In genomic region chr6:83821856-83822255, GRCm38 (mm10) we compare ENCODE assay signal across 25 mouse cellular contexts. TPM values are rescaled to one million over a fixed set of nuclear protein-coding genes. Genes with fewer than 3 reads are reported as not detected.
DNase-seq lines count a peak whose midpoint lies in the region; ATAC-seq and TF ChIP-seq lines count a peak whose summit lies in the region.
"Had no signal": no experiment of that assay in that cellular context is flagged by ENCODE, and none has a peak within 500 bp of the region (broad histone marks: within the 10 kb centered on the region; RNA-seq: fewer than 3 reads in every experiment).

No protein-coding gene starts in this region.

- peaks cover 22% of the 10 kb centered on the region for H3K4me1 ChIP-seq in forebrain, embryonic 16.5 days (replicated peaks; ENCODE audit: control insufficient read depth, insufficient read depth, low read length)
- peaks cover 21% of the 10 kb centered on the region for H3K4me1 ChIP-seq in forebrain, embryonic 10.5 days
- H3K4me1 ChIP-seq in hindbrain, embryonic 14.5 days (replicated peaks; ENCODE audit: control insufficient read depth, insufficient read depth, low read length): no peaks in the 10 kb centered on the region; the same call in 1 of the 2 replicates
- peaks cover 2% of the 10 kb centered on the region; the same call in 1 of the 2 replicates for H3K4me1 ChIP-seq in hindbrain, embryonic 12.5 days
- no peaks in the 10 kb centered on the region for H3K4me1 ChIP-seq in midbrain, postnatal 0 days (ENCODE audit: insufficient read depth, low read length)
- H3K4me1 ChIP-seq in midbrain, embryonic 16.5 days (ENCODE audit: control insufficient read depth, insufficient read depth, low read length): 0 out of 2 replicates have a peak, but pooled peaks cover 4% of the 10 kb centered on the region

- no peak overlapping the region for H3K9ac ChIP-seq in forebrain, embryonic 16.5 days (replicated peaks; ENCODE audit: low read depth, low read length)
- H3K9ac ChIP-seq in hindbrain, embryonic 14.5 days: no peak overlapping the region
- no peak overlapping the region for H3K9ac ChIP-seq in hindbrain, embryonic 12.5 days
- no peak overlapping the region for H3K9ac ChIP-seq in midbrain, postnatal 0 days (replicated peaks; ENCODE audit: low read length, poor library complexity, severe bottlenecking)
- H3K9ac ChIP-seq in midbrain, embryonic 16.5 days (ENCODE audit: low read depth, low read length): no peak overlapping the region
- H3K9ac ChIP-seq: embryonic facial prominence, embryonic 12.5 days; hindbrain, embryonic 15.5 days had no signal

- peaks cover 2% of the 10 kb centered on the region; the same call in 1 of the 2 replicates for H3K9me3 ChIP-seq in forebrain, embryonic 16.5 days (ENCODE audit: control insufficient read depth, low read length)
- H3K9me3 ChIP-seq in forebrain, embryonic 10.5 days: no peaks in the 10 kb centered on the region
- 0 out of 2 replicates have a peak, but pooled peaks cover 6% of the 10 kb centered on the region for H3K9me3 ChIP-seq in hindbrain, embryonic 14.5 days (ENCODE audit: control insufficient read depth, low read length)
- no peaks in the 10 kb centered on the region for H3K9me3 ChIP-seq in hindbrain, embryonic 12.5 days (replicated peaks)
- no peaks in the 10 kb centered on the region for H3K9me3 ChIP-seq in midbrain, postnatal 0 days (ENCODE audit: low read length)
- H3K9me3 ChIP-seq in midbrain, embryonic 16.5 days (replicated peaks; ENCODE audit: control insufficient read depth, low read length, poor library complexity, severe bottlenecking): no peaks in the 10 kb centered on the region
- H3K9me3 ChIP-seq: embryonic facial prominence, embryonic 12.5 days; hindbrain, embryonic 15.5 days had no signal

- H3K27ac ChIP-seq in forebrain, embryonic 16.5 days (ENCODE audit: low read length): peak overlapping the region; percentile 4; the same call in 1 of the 2 replicates
- H3K27ac ChIP-seq in forebrain, embryonic 10.5 days: no peak overlapping the region
- no peak overlapping the region for H3K27ac ChIP-seq in hindbrain, embryonic 14.5 days
- H3K27ac ChIP-seq in hindbrain, embryonic 12.5 days: no peak overlapping the region
- no peak overlapping the region for H3K27ac ChIP-seq in midbrain, postnatal 0 days (ENCODE audit: low read depth, low read length)
- H3K27ac ChIP-seq in midbrain, embryonic 16.5 days (ENCODE audit: low read length): no peak overlapping the region
- H3K27ac ChIP-seq: embryonic facial prominence, embryonic 12.5 days; heart, adult 2 months; hindbrain, embryonic 15.5 days had no signal

- H3K4me3 ChIP-seq in forebrain, embryonic 16.5 days (replicated peaks; ENCODE audit: low read length): no peak overlapping the region
- H3K4me3 ChIP-seq in forebrain, embryonic 10.5 days: no peak overlapping the region
- H3K4me3 ChIP-seq in hindbrain, embryonic 14.5 days (replicated peaks; ENCODE audit: low read length): no peak overlapping the region
- H3K4me3 ChIP-seq in hindbrain, embryonic 12.5 days: no peak overlapping the region
- H3K4me3 ChIP-seq in midbrain, postnatal 0 days (ENCODE audit: low read depth, low read length): no peak overlapping the region
- H3K4me3 ChIP-seq in midbrain, embryonic 16.5 days (ENCODE audit: low read depth, low read length): no peak overlapping the region
- H3K4me3 ChIP-seq: embryonic facial prominence, embryonic 12.5 days; heart, adult 2 months; hindbrain, embryonic 15.5 days had no signal

- ATAC-seq in forebrain, embryonic 16.5 days: peak; percentile 31; the same call in 1 of the 2 replicates
- ATAC-seq in hindbrain, embryonic 14.5 days (ENCODE audit: low FRiP score): no peak
- ATAC-seq in hindbrain, embryonic 12.5 days (ENCODE audit: low FRiP score): no peak
- ATAC-seq in midbrain, postnatal 0 days (ENCODE audit: low FRiP score): no peak
- no peak for ATAC-seq in midbrain, embryonic 16.5 days
- ATAC-seq: inflammation-experienced regulatory T-cells, adult 6 months; intestine, postnatal 0 days had no signal

- no peaks in the 10 kb centered on the region for H3K36me3 ChIP-seq in forebrain, embryonic 16.5 days (ENCODE audit: control insufficient read depth, insufficient read depth)
- peaks cover 18% of the 10 kb centered on the region for H3K36me3 ChIP-seq in forebrain, embryonic 10.5 days (replicated peaks)
- no peaks in the 10 kb centered on the region; the same call in 1 of the 2 replicates for H3K36me3 ChIP-seq in hindbrain, embryonic 14.5 days (replicated peaks; ENCODE audit: control insufficient read depth, insufficient read depth)
- no peaks in the 10 kb centered on the region for H3K36me3 ChIP-seq in hindbrain, embryonic 12.5 days
- H3K36me3 ChIP-seq in midbrain, postnatal 0 days (ENCODE audit: insufficient read depth, low read length): no peaks in the 10 kb centered on the region
- no peaks in the 10 kb centered on the region for H3K36me3 ChIP-seq in midbrain, embryonic 16.5 days (ENCODE audit: control insufficient read depth, insufficient read depth, low read length)
- H3K36me3 ChIP-seq: embryonic facial prominence, embryonic 12.5 days; hindbrain, embryonic 15.5 days had no signal

- WGBS in forebrain, embryonic 16.5 days: 12% methylated on average over 2 of the region's 2 CpGs
- WGBS in forebrain, embryonic 10.5 days: 95% methylated on average over 2 of the region's 2 CpGs
- 50% methylated on average over 2 of the region's 2 CpGs for WGBS in hindbrain, embryonic 14.5 days
- WGBS in hindbrain, embryonic 12.5 days: 68% methylated on average over 2 of the region's 2 CpGs
- WGBS in midbrain, postnatal 0 days: 26% methylated on average over 2 of the region's 2 CpGs
- 36% methylated on average over 2 of the region's 2 CpGs for WGBS in midbrain, embryonic 16.5 days

- H3K4me2 ChIP-seq in forebrain, embryonic 16.5 days (ENCODE audit: low read length): no peak overlapping the region
- no peak overlapping the region for H3K4me2 ChIP-seq in hindbrain, embryonic 14.5 days (replicated peaks)
- H3K4me2 ChIP-seq in hindbrain, embryonic 12.5 days (replicated peaks): no peak overlapping the region
- no peak overlapping the region for H3K4me2 ChIP-seq in midbrain, postnatal 0 days (ENCODE audit: low read depth, low read length, poor library complexity, severe bottlenecking)
- no peak overlapping the region for H3K4me2 ChIP-seq in midbrain, embryonic 16.5 days (ENCODE audit: low read length)
- H3K4me2 ChIP-seq: embryonic facial prominence, embryonic 12.5 days; hindbrain, embryonic 15.5 days had no signal

- TF ChIP-seq CTCF in midbrain, postnatal 0 days (IDR thresholded peaks at IDR 0.05): no peak

- H3K27me3 ChIP-seq in forebrain, embryonic 16.5 days (replicated peaks; ENCODE audit: control insufficient read depth, insufficient read depth, low read length): no peaks in the 10 kb centered on the region
- no peaks in the 10 kb centered on the region for H3K27me3 ChIP-seq in forebrain, embryonic 10.5 days (ENCODE audit: poor library complexity, severe bottlenecking)
- no peaks in the 10 kb centered on the region for H3K27me3 ChIP-seq in hindbrain, embryonic 14.5 days (ENCODE audit: control insufficient read depth, insufficient read depth, low read length)
- H3K27me3 ChIP-seq in hindbrain, embryonic 12.5 days: no peaks in the 10 kb centered on the region
- no peaks in the 10 kb centered on the region for H3K27me3 ChIP-seq in midbrain, postnatal 0 days (ENCODE audit: insufficient read depth, low read length)
- H3K27me3 ChIP-seq in midbrain, embryonic 16.5 days (ENCODE audit: control insufficient read depth, insufficient read depth, low read depth, low read length): no peaks in the 10 kb centered on the region
- H3K27me3 ChIP-seq: embryonic facial prominence, embryonic 12.5 days; hindbrain, embryonic 15.5 days had no signal

- DNase-seq in forebrain, embryonic 10.5 days (ENCODE audit: extremely low spot score, low spot score): no peak
- DNase-seq in hindbrain, embryonic 14.5 days (ENCODE audit: low spot score): peak; percentile 39
- peak; percentile 9 for DNase-seq in midbrain, postnatal 0 days (ENCODE audit: low spot score)
- DNase-seq: adrenal gland, adult 2 months; adrenal gland, postnatal 25 days; cerebellum, adult 11 months; cerebellum, adult 8-10 months; cerebellum, postnatal 14 days; embryo, embryonic 11 days; gastrocnemius, postnatal 10 days; heart, adult 2 months; heart, postnatal 10 days; heart, postnatal 4 days; kidney, adult 8-10 months had no signal

RNA-seq across cellular contexts. Expression of gene Paip2b, which starts 9.7 kb away (rescaled TPM):
- 33.9 and 50.2 TPM in 2 replicates for polyA plus RNA-seq in forebrain, embryonic 16.5 days (2015; fragmentation: Nextera tagmentation; extraction: Ambion mirVana)
- polyA plus RNA-seq in forebrain, embryonic 10.5 days (2016; fragmentation: Nextera tagmentation; extraction: Ambion mirVana): 21.3 and 22.7 TPM in 2 replicates
- polyA plus RNA-seq in hindbrain, embryonic 14.5 days (2014; fragmentation: Nextera tagmentation; extraction: Ambion mirVana): 22.1 and 28.3 TPM in 2 replicates
- 20.7 and 27.9 TPM in 2 replicates for polyA plus RNA-seq in hindbrain, embryonic 12.5 days (2016; fragmentation: Nextera tagmentation; extraction: Ambion mirVana)
- 59.3 and 66.5 TPM in 2 replicates for total RNA-seq in midbrain, postnatal 0 days (2014; rRNA removed)
- polyA plus RNA-seq in midbrain, postnatal 0 days (2015; fragmentation: Nextera tagmentation; extraction: Ambion mirVana): 25.9 and 26.1 TPM in 2 replicates
- 29.7 and 30.6 TPM in 2 replicates for polyA plus RNA-seq in midbrain, embryonic 16.5 days (2015; fragmentation: Nextera tagmentation; extraction: Ambion mirVana)

RNA-seq across cellular contexts. Expression of gene Nagk, which starts 27.1 kb away (rescaled TPM):
- 97.5 and 123 TPM in 2 replicates for polyA plus RNA-seq in forebrain, embryonic 16.5 days (2015; fragmentation: Nextera tagmentation; extraction: Ambion mirVana)
- 20.8 and 23.0 TPM in 2 replicates for polyA plus RNA-seq in forebrain, embryonic 10.5 days (2016; fragmentation: Nextera tagmentation; extraction: Ambion mirVana)
- polyA plus RNA-seq in hindbrain, embryonic 14.5 days (2014; fragmentation: Nextera tagmentation; extraction: Ambion mirVana): 89.7 and 98.1 TPM in 2 replicates
- 61.3 and 65.7 TPM in 2 replicates for polyA plus RNA-seq in hindbrain, embryonic 12.5 days (2016; fragmentation: Nextera tagmentation; extraction: Ambion mirVana)
- 58.1 and 60.6 TPM in 2 replicates for total RNA-seq in midbrain, postnatal 0 days (2014; rRNA removed)
- 94.7 and 104 TPM in 2 replicates for polyA plus RNA-seq in midbrain, postnatal 0 days (2015; fragmentation: Nextera tagmentation; extraction: Ambion mirVana)
- polyA plus RNA-seq in midbrain, embryonic 16.5 days (2015; fragmentation: Nextera tagmentation; extraction: Ambion mirVana): 112 and 122 TPM in 2 replicates

RNA-seq across cellular contexts. Expression of gene Zfp638, which starts 45.1 kb away (rescaled TPM):
- polyA plus RNA-seq in forebrain, embryonic 16.5 days (2015; fragmentation: Nextera tagmentation; extraction: Ambion mirVana): 90.8 and 99.0 TPM in 2 replicates
- 69.9 and 74.9 TPM in 2 replicates for polyA plus RNA-seq in forebrain, embryonic 10.5 days (2016; fragmentation: Nextera tagmentation; extraction: Ambion mirVana)
- polyA plus RNA-seq in hindbrain, embryonic 14.5 days (2014; fragmentation: Nextera tagmentation; extraction: Ambion mirVana): 96.5 and 97.4 TPM in 2 replicates
- polyA plus RNA-seq in hindbrain, embryonic 12.5 days (2016; fragmentation: Nextera tagmentation; extraction: Ambion mirVana): 103 and 104 TPM in 2 replicates
- total RNA-seq in midbrain, postnatal 0 days (2014; rRNA removed): 107 and 123 TPM in 2 replicates
- polyA plus RNA-seq in midbrain, postnatal 0 days (2015; fragmentation: Nextera tagmentation; extraction: Ambion mirVana): 47.0 and 53.8 TPM in 2 replicates
- polyA plus RNA-seq in midbrain, embryonic 16.5 days (2015; fragmentation: Nextera tagmentation; extraction: Ambion mirVana): 68.2 and 78.7 TPM in 2 replicates

RNA-seq across cellular contexts. Expression of gene Tex261, which starts 46.2 kb away (rescaled TPM):
- polyA plus RNA-seq in forebrain, embryonic 16.5 days (2015; fragmentation: Nextera tagmentation; extraction: Ambion mirVana): 63.1 and 79.0 TPM in 2 replicates
- 80.7 and 85.0 TPM in 2 replicates for polyA plus RNA-seq in forebrain, embryonic 10.5 days (2016; fragmentation: Nextera tagmentation; extraction: Ambion mirVana)
- 49.2 and 58.4 TPM in 2 replicates for polyA plus RNA-seq in hindbrain, embryonic 14.5 days (2014; fragmentation: Nextera tagmentation; extraction: Ambion mirVana)
- 62.2 and 65.8 TPM in 2 replicates for polyA plus RNA-seq in hindbrain, embryonic 12.5 days (2016; fragmentation: Nextera tagmentation; extraction: Ambion mirVana)
- total RNA-seq in midbrain, postnatal 0 days (2014; rRNA removed): 45.8 and 54.4 TPM in 2 replicates
- polyA plus RNA-seq in midbrain, postnatal 0 days (2015; fragmentation: Nextera tagmentation; extraction: Ambion mirVana): 66.8 and 71.4 TPM in 2 replicates
- polyA plus RNA-seq in midbrain, embryonic 16.5 days (2015; fragmentation: Nextera tagmentation; extraction: Ambion mirVana): 62.8 and 69.3 TPM in 2 replicates

RNA-seq across cellular contexts. Expression of gene Ankrd53, which starts 59.4 kb away (rescaled TPM):
- 0.18 TPM in 1 of 2 replicates, not detected in the other for polyA plus RNA-seq in forebrain, embryonic 16.5 days (2015; fragmentation: Nextera tagmentation; extraction: Ambion mirVana)
- 0.09 and 0.18 TPM in 2 replicates for polyA plus RNA-seq in forebrain, embryonic 10.5 days (2016; fragmentation: Nextera tagmentation; extraction: Ambion mirVana)
- polyA plus RNA-seq in hindbrain, embryonic 14.5 days (2014; fragmentation: Nextera tagmentation; extraction: Ambion mirVana): not detected in 2 replicates
- 0.13 TPM in 1 of 2 replicates, not detected in the other for polyA plus RNA-seq in hindbrain, embryonic 12.5 days (2016; fragmentation: Nextera tagmentation; extraction: Ambion mirVana)
- not detected in 2 replicates for total RNA-seq in midbrain, postnatal 0 days (2014; rRNA removed)
- polyA plus RNA-seq in midbrain, postnatal 0 days (2015; fragmentation: Nextera tagmentation; extraction: Ambion mirVana): 0.10 and 0.12 TPM in 2 replicates
- polyA plus RNA-seq in midbrain, embryonic 16.5 days (2015; fragmentation: Nextera tagmentation; extraction: Ambion mirVana): 0.25 and 0.29 TPM in 2 replicates
- total RNA-seq: adrenal gland, adult 2 months; common myeloid progenitor, adult 5-6 weeks; gastrocnemius, postnatal 10 days; gastrocnemius, postnatal 4 days; heart, adult 2 months; heart, postnatal 10 days; heart, postnatal 4 days had no signal
- polyA plus RNA-seq: adrenal gland, adult 2 months; frontal cortex, adult 2 months; heart, embryonic 14.5 days; intestine, postnatal 0 days had no signal
